Comparison of ENCODE assay signal across 7 mouse cellular contexts in genomic region chr9:108825820-108826699, GRCm38 (mm10). TPM values are rescaled to one million over a fixed set of nuclear protein-coding genes. Genes with fewer than 3 reads are reported as not detected.
DNase-seq lines count a peak whose midpoint lies in the region; TF ChIP-seq lines count a peak whose summit lies in the region.

TSS of gene Celsr3 (plus strand) at chr9:108826320.

- TF ChIP-seq POLR2A in ES-Bruce4 (IDR thresholded peaks at IDR 0.05; ENCODE audit: insufficient read depth, low read length) = no peak

- H3K27ac ChIP-seq in ES-Bruce4 (ENCODE audit: insufficient read depth, low read length) (no peak within 1 kb of the TSS), macrophage (no peak within 1 kb of the TSS)

- peak; percentile 88 for DNase-seq in Muller cell, postnatal 12 days (ENCODE audit: inconsistent ontology term)
- peak; percentile 92 to 95 for DNase-seq in cerebellum, postnatal 25 days
- DNase-seq in frontal cortex, postnatal 36 days (ENCODE audit: low spot score in 2 of 2) = peak; percentile 90 to 93
- peak; percentile 86 to 94 for DNase-seq in layer of hippocampus, postnatal 14 days (ENCODE audit: low spot score in 2 of 2)
- peak; percentile 91 for DNase-seq in right cerebral cortex, postnatal 4 days

- no peaks in the 10 kb centered on the region for H3K79me2 ChIP-seq in macrophage (ENCODE audit: inconsistent target)

- peak within 1 kb of the TSS; percentile 55 for H3K9ac ChIP-seq in ES-Bruce4 (ENCODE audit: low read depth, poor library complexity, severe bottlenecking)

- H3K4me3 ChIP-seq in ES-Bruce4 (ENCODE audit: low read depth, low read length) (peak within 1 kb of the TSS; percentile 81), macrophage (ENCODE audit: inconsistent target) (peak within 1 kb of the TSS; percentile 20)

- H3K9me3 ChIP-seq in ES-Bruce4 (replicated peaks; ENCODE audit: control insufficient read depth, insufficient read depth, low read length, poor library complexity, severe bottlenecking) = no peaks in the 10 kb centered on the region

- TF ChIP-seq EP300 in ES-Bruce4 (IDR thresholded peaks at IDR 0.05; ENCODE audit: insufficient read depth, low read depth, low read length) = peak; percentile 62; the same call in 1 of the 2 replicates

- no peaks in the 10 kb centered on the region for H3K27me3 ChIP-seq in ES-Bruce4 (ENCODE audit: control insufficient read depth, insufficient read depth, low read length, poor library complexity, severe bottlenecking)

- H3K36me3 ChIP-seq in ES-Bruce4 (ENCODE audit: control insufficient read depth, insufficient read depth, low read length, poor library complexity, severe bottlenecking) (no peaks in the 10 kb centered on the region), macrophage (ENCODE audit: inconsistent target) (no peaks in the 10 kb centered on the region)

- H3K4me1 ChIP-seq in ES-Bruce4 (ENCODE audit: control insufficient read depth, insufficient read depth, low read length) = no peaks in the 10 kb centered on the region

- TF ChIP-seq CTCF in ES-Bruce4 (IDR thresholded peaks at IDR 0.05; ENCODE audit: low read depth, low read length) = no peak

- 6% methylated on average over 64 of the region's 70 CpGs for WGBS in macrophage (ENCODE audit: missing documents)

RNA-seq across cellular contexts. Expression of gene Celsr3, which starts in this region (rescaled TPM):
- 3.5 and 6.2 TPM in 2 replicates for polyA plus RNA-seq in ES-Bruce4 (2011; ENCODE audit: insufficient read depth, insufficient read length, low read depth, missing spikeins)
- 10 to 100 TPM; 54.2 to 57.1 TPM for total RNA-seq in layer of hippocampus, postnatal 14 days (2021)
- total RNA-seq in macrophage (2018; cell fraction: chromatin; rRNA removed) = 10 to 100 TPM in 25 of 26 experiments, 1 to 10 TPM in 1; 6.5 to 34.9 (median 17.8) TPM
- total RNA-seq in macrophage (2018; cell fraction: cytosol; rRNA removed) = 1 to 10 TPM in 16 of 26 experiments, under 1 TPM in 10; 0.29 to 2.4 (median 1.1) TPM
- 10 to 100 TPM in 9 of 26 experiments, 1 to 10 TPM in 17; 3.2 to 20.2 (median 7.4) TPM for total RNA-seq in macrophage (2018; cell fraction: nucleus; rRNA removed)
- polyA plus RNA-seq in macrophage (2018) = 0.53 to 1.2 TPM (median 0.95 TPM) in 3 replicates
